Mouse (Mus musculus) NIH3T3 (cell line): ENCODE measurements around the gene Mien1.

Source experiments
- DNase-seq: peaks from one replicate; pipeline ENCODE4 v3.0.0-alpha.2; 2012; ENCODE audit warnings: low read depth

Gene Mien1

GRCm38 (mm10) chr11:98438331-98439158 lies at the start of gene Mien1:
Gene Mien1, minus strand, starts transcription at chr11:98438991.
- peak; percentile 98 for DNase-seq

GRCm38 (mm10) chr11:98487526-98488040 lies 48.8 kb upstream of the Mien1 start:
- no peak for DNase-seq

DNA sequence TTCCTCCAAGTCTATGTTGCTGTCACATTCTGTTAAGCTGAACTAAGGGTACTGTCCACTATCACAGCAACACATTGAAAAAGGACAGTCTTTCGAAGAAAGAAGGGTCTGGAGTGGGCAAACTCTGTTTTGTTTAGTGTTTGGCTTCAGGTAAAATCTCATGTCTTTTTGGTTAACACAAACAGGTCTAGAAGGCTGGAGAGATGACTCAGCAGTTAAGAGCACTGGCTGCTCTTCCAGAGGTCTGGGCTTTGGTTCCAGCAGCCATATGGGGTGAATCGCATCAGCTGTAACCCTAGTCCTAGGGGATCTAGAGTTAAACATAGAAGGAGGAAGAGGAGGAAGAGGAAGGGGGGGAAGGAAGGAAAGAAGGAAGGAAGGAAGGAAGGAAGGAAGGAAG lies 47.0 kb upstream of the Mien1 start:
- no peak for DNase-seq

DNA sequence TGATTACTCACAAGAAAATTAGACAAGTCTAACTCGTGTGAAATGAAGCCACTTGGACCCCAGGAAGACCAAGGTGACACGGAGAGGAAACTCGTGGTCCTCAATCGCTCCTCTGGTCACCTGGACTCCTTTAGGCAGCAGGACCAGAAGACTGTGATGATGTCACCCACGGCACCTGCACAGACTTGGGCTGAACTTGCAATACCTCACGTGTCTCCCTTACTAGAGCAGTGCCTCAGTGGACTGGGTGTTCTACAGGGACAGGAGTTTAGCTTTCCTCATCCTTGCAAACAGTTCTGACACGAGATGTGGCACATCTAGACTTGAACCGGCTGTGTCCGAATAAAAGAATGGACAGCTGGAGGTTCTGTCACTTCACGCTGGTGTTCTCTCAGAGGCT lies 43.3 kb upstream of the Mien1 start:
- no peak for DNase-seq

DNA sequence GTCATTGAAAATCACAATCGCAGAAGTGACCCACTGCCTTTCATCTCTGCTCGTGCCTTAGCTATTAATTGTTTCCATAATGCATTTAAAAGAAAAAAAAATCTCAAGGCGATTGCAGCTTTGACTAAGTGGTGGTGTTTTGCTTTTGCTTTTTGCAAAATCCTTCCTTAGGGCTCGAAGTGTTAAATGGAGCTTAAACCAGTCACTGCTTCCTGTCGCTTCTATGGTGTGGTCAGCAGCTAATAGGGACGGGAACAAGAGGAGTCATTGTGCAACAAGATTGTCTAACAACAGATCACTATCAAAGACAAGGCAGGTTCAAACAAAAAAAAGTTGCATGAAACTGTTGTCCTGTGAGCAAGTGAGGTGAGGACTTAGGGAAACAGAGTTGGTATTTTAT lies 42.4 kb upstream of the Mien1 start:
- DNase-seq: no peak

DNA sequence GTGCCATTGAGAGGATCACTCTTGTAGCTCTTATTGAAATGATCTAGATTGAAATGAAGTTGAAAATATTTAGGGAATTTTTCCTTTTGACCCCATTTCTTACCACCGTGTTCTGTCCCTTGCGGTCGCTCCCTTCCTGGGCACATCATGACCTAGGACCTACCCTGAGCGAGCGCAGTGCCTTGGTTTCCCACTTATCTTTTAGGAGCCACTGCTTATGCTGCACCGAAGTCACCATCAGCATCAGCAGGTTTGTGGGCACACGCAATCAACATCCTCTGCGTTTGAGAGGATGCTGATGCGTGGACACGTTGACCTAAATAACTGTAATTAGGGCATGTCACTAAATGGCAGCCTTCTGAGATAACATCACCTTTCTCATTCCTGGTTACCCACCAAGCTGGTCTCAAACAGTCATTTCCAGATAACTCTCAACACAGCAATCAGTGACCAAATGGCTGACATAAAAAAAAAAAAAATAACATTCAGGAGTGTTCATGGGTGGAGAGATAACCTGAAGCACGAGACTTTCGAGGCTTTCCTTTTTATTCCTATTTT lies 41.2 kb upstream of the Mien1 start:
- DNase-seq: no peak

- no peak for DNase-seq
Observed at GRCm38 (mm10) chr11:98479026-98479939, 40.5 kb upstream of the Mien1 start.

- DNase-seq: no peak
Observed at GRCm38 (mm10) chr11:98477011-98477701, 38.4 kb upstream of the Mien1 start.

GRCm38 (mm10) chr11:98476434-98476807 lies 37.6 kb upstream of the Mien1 start:
- DNase-seq: no peak

DNA sequence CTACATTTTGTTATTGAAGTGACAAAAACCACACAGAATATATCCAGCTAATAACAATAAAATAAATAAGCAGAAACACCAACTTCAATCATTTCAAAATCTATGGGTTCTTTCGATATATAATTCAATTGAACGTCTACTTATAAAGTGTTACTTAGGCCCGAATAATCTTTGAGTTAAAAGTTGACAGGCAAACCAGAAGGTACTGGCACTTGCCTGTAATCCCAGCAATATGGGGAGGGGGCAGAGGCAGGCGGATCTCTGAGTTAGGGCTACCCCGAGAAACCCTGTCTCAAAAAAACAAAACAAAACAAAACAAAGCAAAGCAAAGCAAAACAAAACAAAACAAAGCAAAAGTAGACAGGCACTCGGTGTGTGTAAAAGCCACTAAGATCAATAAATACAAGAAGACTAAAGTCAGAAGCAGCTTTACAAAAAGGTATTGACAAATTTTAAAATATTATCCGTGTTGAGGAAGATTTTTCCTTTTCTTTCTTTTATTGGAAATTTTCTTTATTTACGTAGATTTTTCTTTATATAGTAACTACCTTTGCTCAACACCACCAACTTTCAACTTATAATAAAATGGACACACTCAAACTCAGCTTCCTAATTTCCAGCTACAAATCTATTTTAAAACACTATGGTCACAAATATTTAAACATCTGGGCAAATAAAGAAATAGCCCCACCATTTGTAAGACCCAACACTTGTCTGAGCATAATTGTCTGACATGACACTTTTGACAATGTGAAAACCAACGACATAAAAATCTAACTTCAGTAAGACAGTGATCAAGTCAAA lies 37.0 kb upstream of the Mien1 start:
- DNase-seq: no peak

DNA sequence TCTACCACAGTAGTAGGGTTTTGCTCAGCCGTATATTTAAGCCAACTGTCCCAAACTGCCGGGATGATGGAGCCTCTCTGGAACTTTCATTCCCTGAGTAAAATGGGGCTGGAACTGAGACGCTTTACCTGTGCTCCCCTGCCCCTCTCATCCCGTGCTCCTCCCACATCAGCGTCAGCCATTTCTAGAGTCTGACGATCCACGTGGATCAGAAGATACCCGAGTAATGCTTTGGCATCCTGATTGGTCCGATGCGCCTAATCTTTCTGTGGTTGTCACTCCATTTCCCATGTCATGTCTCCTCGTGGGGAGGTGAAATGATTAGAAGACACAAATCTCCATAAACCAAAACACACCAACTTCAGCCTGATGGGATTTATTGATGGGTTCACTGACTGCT lies 36.2 kb upstream of the Mien1 start:
- no peak for DNase-seq

DNA sequence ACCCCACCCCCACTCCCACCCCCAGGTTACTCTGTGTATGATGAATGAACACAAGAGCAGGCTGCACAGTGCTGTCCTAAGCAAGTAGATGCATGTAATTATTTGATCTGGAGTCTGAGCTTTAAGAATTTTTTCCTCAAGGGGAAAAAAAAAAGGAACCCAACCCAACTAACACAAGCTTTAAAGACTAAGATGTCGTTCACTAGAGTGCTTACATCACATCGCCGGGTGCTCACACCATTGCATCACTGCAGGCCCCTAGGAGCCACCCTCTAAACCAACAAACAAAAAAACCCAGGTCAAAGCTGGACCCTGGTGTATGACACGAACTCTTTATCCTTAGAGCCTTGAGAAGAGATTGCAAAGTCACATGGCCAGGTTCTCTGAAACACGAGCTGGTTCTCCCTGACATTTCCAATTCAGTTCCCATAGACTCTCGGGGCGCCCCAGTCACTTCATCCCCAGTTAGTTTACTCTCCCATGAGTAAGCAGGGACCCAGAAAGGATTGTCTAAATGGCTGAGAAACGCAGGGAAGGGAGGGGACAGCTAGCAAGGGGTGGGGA lies 35.2 kb upstream of the Mien1 start:
- no peak for DNase-seq

GRCm38 (mm10) chr11:98472696-98473095 lies 33.9 kb upstream of the Mien1 start:
- DNase-seq: no peak

GRCm38 (mm10) chr11:98470795-98471194 lies 32.0 kb upstream of the Mien1 start:
- DNase-seq: no peak

DNA sequence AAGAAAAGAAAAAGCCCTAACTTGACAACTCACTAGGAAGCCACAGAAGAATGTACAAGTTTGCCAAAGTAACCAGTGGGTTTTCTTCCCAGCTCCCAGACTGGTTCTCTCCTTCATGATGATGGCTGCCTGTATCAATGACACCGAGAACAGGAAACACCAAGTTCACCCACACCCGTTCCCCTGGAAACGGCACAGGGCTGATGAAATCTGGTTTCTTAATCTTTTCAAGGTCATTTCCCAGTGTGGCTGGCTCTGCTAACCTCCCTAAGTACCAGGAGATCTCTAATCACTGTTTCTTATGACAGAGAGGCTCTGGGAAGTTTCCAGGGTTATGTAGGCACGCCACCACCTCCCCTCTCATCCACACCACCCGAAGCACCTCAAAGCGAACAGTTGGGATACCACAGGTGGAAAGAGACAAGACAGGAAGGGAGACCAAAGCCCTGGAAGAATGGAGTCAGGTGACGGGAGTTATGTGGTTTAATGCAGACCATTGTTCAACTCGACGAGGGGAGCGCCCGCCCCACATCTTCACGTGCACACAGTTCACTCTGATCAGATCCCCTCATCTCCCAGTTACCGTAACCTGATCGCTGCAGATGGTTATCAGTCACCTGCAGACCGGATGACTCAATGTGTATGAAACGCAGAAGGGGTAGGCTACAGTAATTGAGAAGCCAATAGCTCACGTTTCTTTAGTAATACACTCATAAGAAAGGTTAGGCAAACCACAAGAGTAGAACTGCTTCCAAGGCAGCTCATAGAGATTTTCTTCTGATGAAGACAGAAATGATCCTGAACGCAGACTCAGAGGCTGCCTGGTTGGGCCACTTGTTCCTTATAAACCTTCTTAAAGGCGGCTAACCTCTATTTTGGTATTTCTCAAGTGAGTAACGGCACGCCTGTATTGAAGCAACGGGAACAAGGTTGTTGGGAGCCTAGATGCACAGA lies 31.2 kb upstream of the Mien1 start:
- no peak for DNase-seq

- no peak for DNase-seq
Observed at GRCm38 (mm10) chr11:98464516-98464915, 25.7 kb upstream of the Mien1 start.

GRCm38 (mm10) chr11:98463911-98464310 lies 25.1 kb upstream of the Mien1 start:
- no peak for DNase-seq

DNA sequence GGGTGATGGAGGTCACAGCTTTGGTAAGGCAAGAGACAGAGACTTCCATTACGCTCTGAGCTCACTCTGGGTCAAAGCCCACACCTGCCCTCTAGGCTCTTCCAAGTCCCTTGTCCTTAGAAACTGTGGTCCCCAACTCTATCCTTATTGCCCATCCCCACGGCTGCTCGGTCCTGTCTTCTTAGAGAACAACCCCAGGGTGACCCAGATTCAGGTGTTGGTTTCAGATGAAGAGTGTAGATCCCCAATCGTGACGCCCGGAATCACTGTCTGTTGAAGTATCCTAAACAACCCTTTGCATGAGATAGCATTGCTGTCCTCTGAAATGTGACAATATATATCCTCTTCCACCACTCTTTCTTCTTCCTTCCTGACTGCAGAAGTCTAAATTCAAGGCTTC lies 23.5 kb upstream of the Mien1 start:
- DNase-seq: no peak

DNA sequence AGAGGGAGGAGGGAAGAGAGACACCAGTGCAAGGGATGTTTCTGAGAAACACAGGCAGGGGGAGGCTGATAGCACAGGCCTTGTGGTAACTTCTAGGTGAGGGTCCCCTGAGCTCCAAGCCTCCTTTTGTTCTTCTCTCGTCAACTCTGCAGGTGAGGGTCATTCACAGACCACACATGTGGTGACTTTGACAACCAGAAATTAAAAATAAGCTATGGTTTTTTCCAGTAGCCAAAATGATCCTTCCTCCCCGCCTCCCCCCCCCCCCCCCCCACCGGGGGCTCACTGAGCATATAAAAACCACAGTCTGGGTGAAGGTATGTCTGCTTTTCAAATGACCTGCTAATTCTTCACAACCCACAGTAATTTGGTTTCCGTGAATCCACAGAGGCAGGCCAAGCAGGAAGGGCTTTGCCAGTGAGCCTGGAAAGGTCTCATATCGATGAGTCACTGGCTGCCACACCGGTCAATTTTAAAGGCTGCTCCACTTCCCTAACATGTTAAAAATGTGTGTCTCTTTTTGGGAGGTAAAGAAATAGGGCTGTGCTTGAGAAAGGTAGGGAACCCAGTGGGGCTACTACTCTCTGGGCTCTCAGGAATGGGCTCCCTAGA lies 22.4 kb upstream of the Mien1 start:
- peak; percentile 41 for DNase-seq
